Mouse (Mus musculus) myocyte (in vitro differentiated cells): Measurements from ENCODE around the gene Pard6b. TPM values are rescaled to one million over a fixed set of nuclear protein-coding genes. Genes with fewer than 3 reads are reported as not detected.

Source experiments
- H3K27me3 ChIP-seq: one replicate; pipeline ENCODE4 v1.6.1; 2011; ENCODE audit not compliant: control insufficient read depth, insufficient read depth, insufficient read length
- H3K36me3 ChIP-seq: one replicate; pipeline ENCODE4 v1.6.1; 2011; ENCODE audit not compliant: control insufficient read depth, insufficient read depth
- H3K4me2 ChIP-seq: one replicate; pipeline ENCODE4 v1.6.1; 2011; ENCODE audit warnings: low read depth, control low read depth
- H3K4me3 ChIP-seq: one replicate; pipeline ENCODE4 v1.5.1; 2011; ENCODE audit warnings: mild to moderate bottlenecking, control low read depth, moderate library complexity
- H3K79me2 ChIP-seq: one replicate; pipeline ENCODE4 v1.6.1; 2011; ENCODE audit not compliant: control insufficient read depth, insufficient read depth
- H3ac ChIP-seq: one replicate; pipeline ENCODE4 v1.6.1; 2011; ENCODE audit not compliant: control insufficient read depth, insufficient read length
- CEBPB ChIP-seq: IDR thresholded peaks from 2 replicates; pipeline ENCODE4 v1.6.1; 2011; ENCODE audit warnings: mild to moderate bottlenecking, moderate library complexity; ENCODE audit not compliant: poor library complexity, insufficient read depth, severe bottlenecking
- E2F4 ChIP-seq: IDR thresholded peaks from one replicate; pipeline ENCODE4 v1.6.1; 2011; ENCODE audit warnings: mild to moderate bottlenecking, control low read depth, moderate library complexity; ENCODE audit not compliant: insufficient read depth
- MAX ChIP-seq: IDR thresholded peaks from one replicate; pipeline ENCODE4 v1.6.1; 2011; ENCODE audit warnings: low read depth, mild to moderate bottlenecking, control low read depth
- MYOD1 ChIP-seq, 3 experiments: IDR thresholded peaks; one replicate each; pipeline ENCODE4 v1.6.1; 2011; ENCODE audit warnings: control low read depth in 2 of 3, low read depth in 2 of 3, mild to moderate bottlenecking in 2 of 3, moderate library complexity in 1 of 3; ENCODE audit not compliant: insufficient read length in 2 of 3, control insufficient read depth in 1 of 3
- MYOG ChIP-seq, 3 experiments: IDR thresholded peaks; one replicate each; pipeline ENCODE4 v1.6.1; 2011; ENCODE audit warnings: control low read depth in 2 of 3, low read depth in 2 of 3, mild to moderate bottlenecking in 2 of 3; ENCODE audit not compliant: insufficient read length in 2 of 3, control insufficient read depth in 1 of 3, insufficient read depth in 1 of 3
- POLR2A ChIP-seq: IDR thresholded peaks from one replicate; pipeline ENCODE4 v1.6.1; 2011; ENCODE audit warnings: low read depth, mild to moderate bottlenecking, control low read depth, moderate library complexity; ENCODE audit not compliant: insufficient read length
- POLR2AphosphoS2 ChIP-seq: IDR thresholded peaks from one replicate; pipeline ENCODE4 v1.6.1; 2011; ENCODE audit warnings: low read depth, control low read depth; ENCODE audit not compliant: insufficient read length
- REST ChIP-seq: IDR thresholded peaks from one replicate; pipeline ENCODE4 v1.6.1; 2011; ENCODE audit warnings: mild to moderate bottlenecking, control low read depth, moderate library complexity; ENCODE audit not compliant: insufficient read depth, insufficient read length
- SRF ChIP-seq: IDR thresholded peaks from one replicate; pipeline ENCODE4 v1.6.1; 2011; ENCODE audit warnings: low read depth; ENCODE audit not compliant: control insufficient read depth, insufficient read length
- TCF12 ChIP-seq: IDR thresholded peaks from one replicate; pipeline ENCODE4 v1.6.1; 2011; ENCODE audit warnings: mild to moderate bottlenecking, control low read depth; ENCODE audit not compliant: poor library complexity, insufficient read depth, severe bottlenecking
- TCF3 ChIP-seq: IDR thresholded peaks from one replicate; pipeline ENCODE4 v1.6.1; 2011; ENCODE audit warnings: low read depth, control low read depth; ENCODE audit not compliant: insufficient read length
- USF1 ChIP-seq: IDR thresholded peaks from one replicate; pipeline ENCODE4 v1.6.1; 2011; ENCODE audit warnings: low read depth, mild to moderate bottlenecking, control low read depth, moderate library complexity
- polyA plus RNA-seq: library from polyadenylated mRNA; unstranded; fragments of >200 nt; fragmentation: generic; extraction: Trizol; gene quantifications from one replicate; pipeline ENCODE4 v1.2.1, GENCODE M21; 2012; ENCODE audit warnings: missing spikeins

Gene Pard6b
- 0.11 TPM for polyA plus RNA-seq

DNA sequence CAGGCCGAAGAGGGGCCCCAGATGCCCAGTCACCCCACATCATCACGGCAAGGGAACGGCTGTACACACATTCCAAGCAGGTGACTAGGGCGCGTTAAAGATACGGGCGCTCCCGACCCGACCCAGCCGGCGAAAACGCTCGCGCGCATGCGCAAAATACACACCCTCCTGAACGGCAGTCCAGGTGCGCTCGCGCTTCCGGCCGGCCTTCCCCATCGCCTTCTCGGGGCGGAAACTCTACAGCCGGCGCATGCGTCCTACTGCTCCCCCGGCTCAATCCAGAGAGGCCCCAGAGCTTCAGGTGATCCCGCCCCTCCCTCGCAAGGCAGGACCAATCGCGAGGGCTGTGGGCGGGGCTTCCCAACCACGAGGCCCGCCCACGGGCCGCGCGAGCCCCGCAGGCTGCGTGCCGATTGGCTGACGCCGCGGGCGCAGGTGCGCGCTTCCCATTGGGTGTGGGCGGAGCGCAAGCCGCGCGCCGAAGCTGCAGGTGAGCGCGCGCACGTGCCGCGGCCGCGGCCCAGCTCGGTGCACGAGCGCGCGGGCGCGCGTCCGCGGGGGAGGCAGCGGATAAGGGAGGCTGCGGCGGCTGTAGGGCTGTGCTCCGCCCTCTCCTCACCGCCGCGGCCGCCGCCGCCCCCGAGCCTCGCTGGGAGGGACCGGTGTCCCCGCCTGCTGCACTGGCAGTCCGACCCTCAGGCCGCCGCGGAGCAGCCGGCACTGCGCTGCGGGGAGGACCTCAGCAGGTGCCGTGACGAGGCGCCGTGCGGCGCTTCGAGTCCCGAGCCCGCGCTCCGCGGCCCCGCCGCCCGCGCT, at the start of gene Pard6b:
Gene Pard6b, plus strand, starts transcription at position 574 of the 816 bp plus-strand sequence.
- Histone ChIP-seq H3K4me3 (peak within 1 kb of the TSS; percentile 25), H3K27me3 (peaks cover 16% of the 10 kb centered on the region), H3ac (peak within 1 kb of the TSS; percentile 11), H3K79me2 (no peaks in the 10 kb centered on the region), H3K36me3 (no peaks in the 10 kb centered on the region), H3K4me2 (peak within 1 kb of the TSS; percentile 76)
- TF ChIP-seq TCF3 (no peak), MYOD1 (IDR thresholded peaks at IDR 0.05; ENCODE audit: control insufficient read depth in 1 of 3, insufficient read length in 2 of 3, low read depth in 2 of 3) (peak in 1 of 3 experiments; percentile 32), REST (no peak), MAX (no peak), MYOG (IDR thresholded peaks at IDR 0.05; ENCODE audit: control insufficient read depth in 1 of 3, insufficient read depth in 1 of 3, insufficient read length in 2 of 3, low read depth in 2 of 3) (peak in 2 of 3 experiments; percentile 0 to 27), POLR2A (peak; percentile 54)

DNA sequence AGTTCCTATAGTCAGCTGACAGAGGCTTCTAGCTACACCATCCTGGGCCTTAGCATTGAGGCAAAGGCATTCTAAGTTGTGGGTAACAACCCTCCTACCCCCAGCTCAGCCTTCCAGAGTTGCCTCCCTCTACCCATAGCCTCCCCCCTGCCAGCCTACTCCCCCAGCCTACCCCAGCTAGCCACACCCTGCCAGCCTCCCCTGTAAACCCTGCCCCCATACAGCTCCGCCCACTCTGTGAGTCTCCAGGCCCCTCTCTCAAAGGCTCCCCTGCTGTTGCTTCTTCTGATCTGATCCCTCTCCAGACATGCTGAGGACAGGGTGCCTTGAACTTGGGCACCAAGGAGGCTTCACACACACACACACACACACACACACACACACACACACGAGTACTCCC, 49.0 kb upstream of the Pard6b start:
- TF ChIP-seq TCF3 = no peak
- TF ChIP-seq SRF = no peak
- no peak for TF ChIP-seq MAX
- no peak for TF ChIP-seq TCF12
- no peak for TF ChIP-seq MYOD1 (IDR thresholded peaks at IDR 0.05; ENCODE audit: control insufficient read depth in 1 of 3, insufficient read length in 2 of 3, low read depth in 2 of 3)
- no peak for TF ChIP-seq MYOG (IDR thresholded peaks at IDR 0.05; ENCODE audit: control insufficient read depth in 1 of 3, insufficient read depth in 1 of 3, insufficient read length in 2 of 3, low read depth in 2 of 3)
- no peak for TF ChIP-seq POLR2AphosphoS2
- no peak for TF ChIP-seq REST
- no peak for TF ChIP-seq USF1
- TF ChIP-seq CEBPB = no peak
- TF ChIP-seq POLR2A = no peak
- no peak for TF ChIP-seq E2F4
- Histone ChIP-seq H3K79me2 (no peaks in the 10 kb centered on the region), H3K4me3 (no peak overlapping the region), H3K4me2 (no peak overlapping the region), H3ac (no peak overlapping the region), H3K27me3 (no peaks in the 10 kb centered on the region), H3K36me3 (no peaks in the 10 kb centered on the region)

DNA sequence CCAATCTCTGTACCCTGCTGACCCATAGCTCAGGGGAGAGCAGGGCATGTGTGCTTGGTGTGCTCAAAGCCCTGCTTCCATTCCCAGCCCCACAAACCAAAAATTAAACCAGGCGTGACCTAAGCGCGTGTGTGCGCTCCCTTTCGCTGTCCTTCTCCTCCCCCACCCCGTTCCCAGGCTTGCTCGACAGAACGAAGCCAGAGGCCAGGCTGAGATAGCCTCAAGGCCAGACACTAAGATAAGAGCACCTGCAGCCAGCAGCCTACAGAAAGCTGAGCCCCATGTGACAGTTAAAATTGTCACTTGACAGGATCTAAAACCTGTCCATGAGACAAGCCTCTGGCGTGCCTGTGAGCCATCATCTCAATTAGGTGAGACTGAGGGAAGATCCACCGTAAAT, 46.9 kb upstream of the Pard6b start:
- Histone ChIP-seq H3K79me2 (no peaks in the 10 kb centered on the region), H3K4me3 (no peak overlapping the region), H3ac (no peak overlapping the region), H3K27me3 (peaks cover 8% of the 10 kb centered on the region), H3K4me2 (no peak overlapping the region), H3K36me3 (no peaks in the 10 kb centered on the region)
- TF ChIP-seq E2F4 (no peak), REST (no peak), CEBPB (no peak), MYOG (IDR thresholded peaks at IDR 0.05; ENCODE audit: control insufficient read depth in 1 of 3, insufficient read depth in 1 of 3, insufficient read length in 2 of 3, low read depth in 2 of 3) (no peak), MYOD1 (IDR thresholded peaks at IDR 0.05; ENCODE audit: control insufficient read depth in 1 of 3, insufficient read length in 2 of 3, low read depth in 2 of 3) (no peak), POLR2A (no peak), USF1 (no peak), SRF (no peak)

DNA sequence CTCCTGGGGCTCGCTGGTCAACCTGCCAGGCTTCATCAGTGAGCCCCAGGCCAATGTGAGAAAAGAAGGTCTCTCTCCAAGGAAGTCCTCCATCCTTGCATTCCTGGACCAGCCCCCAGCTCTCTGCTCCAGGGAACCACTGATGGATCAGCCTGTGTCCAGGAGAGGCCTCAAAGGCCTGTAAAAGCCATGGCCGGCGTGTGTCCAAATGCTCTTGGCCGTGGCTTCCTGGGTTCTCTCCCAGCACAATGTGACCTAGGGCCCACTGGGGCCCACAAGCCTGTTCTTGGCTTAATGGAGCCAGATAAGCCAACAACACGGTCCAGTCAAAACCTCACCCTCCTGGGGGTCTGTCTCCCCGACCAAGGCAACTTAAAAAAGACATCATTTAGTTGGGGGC, 44.9 kb upstream of the Pard6b start:
- H3ac ChIP-seq = no peak overlapping the region
- H3K4me3 ChIP-seq = no peak overlapping the region
- peaks cover 14% of the 10 kb centered on the region for H3K27me3 ChIP-seq
- H3K36me3 ChIP-seq = no peaks in the 10 kb centered on the region
- no peak for TF ChIP-seq MYOG (IDR thresholded peaks at IDR 0.05; ENCODE audit: control insufficient read depth in 1 of 3, insufficient read depth in 1 of 3, insufficient read length in 2 of 3, low read depth in 2 of 3)
- no peak for TF ChIP-seq POLR2A
- no peak overlapping the region for H3K4me2 ChIP-seq
- H3K79me2 ChIP-seq = no peaks in the 10 kb centered on the region

DNA sequence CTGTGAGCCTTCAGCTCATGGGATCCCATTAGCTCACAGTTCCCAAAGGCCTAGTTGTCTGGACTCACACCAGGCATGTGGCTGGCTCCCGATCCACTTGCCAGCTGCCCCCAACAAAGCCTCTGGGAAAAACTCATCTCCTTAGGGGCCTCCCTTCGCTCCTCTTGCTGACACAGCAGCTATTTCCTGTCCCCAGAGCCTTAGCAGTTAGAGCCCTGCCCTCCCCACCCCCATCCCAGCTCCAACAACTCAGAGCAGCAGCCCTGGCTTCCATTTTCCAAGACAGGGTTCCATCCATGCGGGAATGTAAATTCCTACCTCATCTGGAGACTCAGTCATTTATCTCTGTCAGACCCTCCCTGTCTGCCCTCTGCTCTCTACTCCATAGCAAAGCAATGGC, 43.7 kb upstream of the Pard6b start:
- Histone ChIP-seq H3K27me3 (peaks cover 18% of the 10 kb centered on the region), H3K36me3 (no peaks in the 10 kb centered on the region), H3K79me2 (no peaks in the 10 kb centered on the region), H3ac (no peak overlapping the region), H3K4me2 (no peak overlapping the region), H3K4me3 (no peak overlapping the region)
- TF ChIP-seq POLR2AphosphoS2 = no peak
- TF ChIP-seq MAX = no peak
- no peak for TF ChIP-seq MYOG (IDR thresholded peaks at IDR 0.05; ENCODE audit: control insufficient read depth in 1 of 3, insufficient read depth in 1 of 3, insufficient read length in 2 of 3, low read depth in 2 of 3)
- TF ChIP-seq USF1 = no peak
- TF ChIP-seq MYOD1 (IDR thresholded peaks at IDR 0.05; ENCODE audit: control insufficient read depth in 1 of 3, insufficient read length in 2 of 3, low read depth in 2 of 3) = no peak
- no peak for TF ChIP-seq CEBPB
- no peak for TF ChIP-seq TCF3
- TF ChIP-seq REST = no peak
- TF ChIP-seq TCF12 = no peak
- TF ChIP-seq E2F4 = no peak
- no peak for TF ChIP-seq POLR2A
- no peak for TF ChIP-seq SRF
